Mouse (Mus musculus) embryonic facial prominence, embryonic 13.5 days (tissue): Measurements from ENCODE around the gene Zfp444. TPM values are rescaled to one million over a fixed set of nuclear protein-coding genes. Genes with fewer than 3 reads are reported as not detected.

Source experiments
- ATAC-seq: fragments of 200-750 bp; cut with Nextera tagmentation; 2 replicates; pipeline ENCODE4 v1.8.0; 2017; ENCODE audit warnings: low read depth; ENCODE audit not compliant: insufficient number of reproducible peaks, insufficient read depth, low FRiP score, low TSS enrichment
- H3K27ac ChIP-seq: fragments of 300-500 bp; sonication (generic); 2 replicates; pipeline ENCODE4 v1.5.1; 2015; ENCODE audit warnings: moderate library complexity, mild to moderate bottlenecking, inconsistent platforms
- H3K27me3 ChIP-seq: fragments of 300-500 bp; sonication (generic); 2 replicates; pipeline ENCODE4 v1.6.1; 2015; ENCODE audit warnings: mild to moderate bottlenecking, inconsistent platforms
- H3K36me3 ChIP-seq: fragments of 300-500 bp; sonication (generic); 2 replicates; pipeline ENCODE4 v1.6.1; 2015; ENCODE audit warnings: mild to moderate bottlenecking, inconsistent platforms
- H3K4me1 ChIP-seq: fragments of 300-500 bp; sonication (generic); 2 replicates; pipeline ENCODE4 v1.6.1; 2015; ENCODE audit warnings: inconsistent platforms
- H3K4me2 ChIP-seq: fragments of 300-500 bp; sonication (generic); 2 replicates; pipeline ENCODE4 v1.6.1; 2015; ENCODE audit warnings: moderate library complexity, mild to moderate bottlenecking, inconsistent platforms
- H3K4me3 ChIP-seq: fragments of 300-500 bp; sonication (generic); 2 replicates; pipeline ENCODE4 v1.5.1; 2015; ENCODE audit warnings: mild to moderate bottlenecking, inconsistent platforms
- H3K9ac ChIP-seq: fragments of 300-500 bp; sonication (generic); 2 replicates; pipeline ENCODE4 v1.6.1; 2015; ENCODE audit warnings: mild to moderate bottlenecking, inconsistent platforms
- H3K9me3 ChIP-seq: fragments of 300-500 bp; sonication (generic); 2 replicates; pipeline ENCODE4 v1.6.1; 2016; ENCODE audit warnings: inconsistent platforms
- WGBS: fragments of 180-500 bp; shearing (Covaris S2); methylation state at CpG from one replicate; pipeline ENCODE4 v1.1.7; 2015; ENCODE audit warnings: mixed read lengths; 5-methylcytosine and 5-hydroxymethylcytosine counted together
- polyA plus RNA-seq: library from polyadenylated mRNA; unstranded; fragments of >200 nt; fragmentation: Nextera tagmentation; extraction: Ambion mirVana; gene quantifications from 2 replicates; pipeline ENCODE4 v1.2.1, GENCODE M21; 2015

Zfp444 gene
- polyA plus RNA-seq, 1 experiment from 2014 or later, result 76.0 TPM

DNA sequence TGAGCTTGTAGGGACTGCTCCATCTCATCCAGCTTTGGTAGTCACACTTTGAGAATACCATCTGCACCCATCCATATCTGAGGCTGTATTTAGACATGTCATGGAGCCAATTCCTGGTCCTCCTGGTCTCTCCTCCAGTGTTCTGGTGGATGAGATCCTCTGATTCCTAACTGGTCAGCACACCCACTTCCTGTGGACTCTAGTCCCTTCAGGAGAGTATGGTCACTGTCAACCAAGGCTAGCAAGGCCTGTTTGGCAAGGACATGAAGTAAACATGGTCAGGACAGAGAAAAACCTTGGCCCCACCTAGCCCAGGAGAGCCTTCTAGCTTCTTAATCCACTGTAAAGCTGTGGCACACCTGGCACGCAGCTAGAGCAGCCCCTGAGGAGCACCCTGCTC, 20.8 kb upstream of the Zfp444 start:
- no peaks in the 10 kb centered on the region for H3K27me3 ChIP-seq
- H3K27ac ChIP-seq, result no peak overlapping the region
- no peak overlapping the region for H3K9ac ChIP-seq
- ATAC-seq, result no peak
- H3K4me1 ChIP-seq, result peaks cover 32% of the 10 kb centered on the region
- H3K4me2 ChIP-seq, result no peak overlapping the region
- H3K36me3 ChIP-seq, result no peaks in the 10 kb centered on the region
- WGBS, result 90% methylated on average over 1 of the region's 1 CpGs
- no peaks in the 10 kb centered on the region for H3K9me3 ChIP-seq
- no peak overlapping the region for H3K4me3 ChIP-seq

DNA sequence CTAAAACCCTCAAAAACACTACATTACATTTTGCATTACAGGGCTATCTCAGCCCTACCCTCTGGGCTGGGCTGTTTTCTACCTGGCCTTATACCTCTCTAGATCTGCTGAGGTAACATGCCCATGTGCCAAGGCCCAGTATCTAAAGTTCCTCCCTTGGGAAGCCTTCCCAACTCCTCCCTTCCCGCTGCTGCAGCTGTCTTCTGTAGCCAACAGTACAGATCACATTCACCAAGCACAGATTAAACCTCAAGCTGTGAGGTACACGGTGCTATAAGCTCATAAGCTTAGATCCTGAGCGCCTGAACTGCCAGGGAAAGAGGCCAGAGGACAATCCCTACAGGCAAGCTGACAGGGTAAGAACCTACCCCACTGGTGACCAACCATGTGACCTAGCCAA, 20.0 kb upstream of the Zfp444 start:
- Histone ChIP-seq H3K36me3 (no peaks in the 10 kb centered on the region), H3K27me3 (no peaks in the 10 kb centered on the region), H3K9ac (no peak overlapping the region), H3K4me2 (no peak overlapping the region), H3K4me1 (peaks cover 36% of the 10 kb centered on the region), H3K27ac (no peak overlapping the region), H3K4me3 (no peak overlapping the region), H3K9me3 (no peaks in the 10 kb centered on the region)
- ATAC-seq, result no peak
- WGBS, result 82% methylated on average over 3 of the region's 3 CpGs

DNA sequence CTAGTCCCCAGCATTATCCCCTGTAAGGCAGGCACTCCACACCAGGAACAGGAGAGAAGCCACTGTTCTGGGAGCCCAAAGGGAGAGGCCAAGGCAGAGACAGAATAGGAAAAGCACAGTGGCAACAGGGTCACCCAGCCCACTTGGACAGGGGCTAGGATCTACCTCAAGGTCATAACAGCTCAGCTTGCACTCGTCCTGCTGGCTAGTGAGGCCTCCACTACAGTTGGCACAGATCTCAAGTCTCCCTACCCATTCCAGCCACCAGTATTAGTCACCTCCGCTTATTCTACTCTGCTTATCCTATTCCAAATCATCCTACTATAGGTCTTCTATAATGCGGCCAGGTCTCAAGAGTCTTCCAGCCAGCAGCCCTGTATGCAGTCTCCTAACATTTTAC, 18.9 kb upstream of the Zfp444 start:
- Histone ChIP-seq H3K4me2 (no peak overlapping the region), H3K27me3 (no peaks in the 10 kb centered on the region), H3K36me3 (no peaks in the 10 kb centered on the region), H3K9me3 (no peaks in the 10 kb centered on the region), H3K9ac (no peak overlapping the region), H3K27ac (no peak overlapping the region), H3K4me3 (no peak overlapping the region), H3K4me1 (peaks cover 36% of the 10 kb centered on the region)
- WGBS, result 88% methylated on average over 3 of the region's 3 CpGs
- no peak for ATAC-seq

DNA sequence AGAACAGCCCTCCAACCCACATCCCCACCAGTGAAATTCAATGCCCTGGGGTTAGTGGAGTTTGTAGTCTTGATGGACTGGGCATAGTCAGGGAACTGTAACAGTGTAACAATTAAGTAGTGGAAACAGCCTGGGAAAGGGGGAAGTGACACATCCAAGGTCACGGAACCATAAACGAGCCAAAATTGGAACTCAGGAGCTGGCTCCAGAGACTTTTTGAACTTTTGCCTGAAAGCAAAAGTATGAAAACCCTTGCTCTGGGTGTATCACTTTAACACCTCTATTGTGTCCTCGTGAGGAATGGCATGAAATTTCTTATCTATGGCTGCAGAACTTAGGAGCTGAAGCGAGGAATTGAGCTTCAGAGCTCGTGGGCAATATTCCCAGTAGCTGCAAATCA, 17.9 kb upstream of the Zfp444 start:
- Histone ChIP-seq H3K9me3 (no peaks in the 10 kb centered on the region), H3K9ac (peak overlapping the region; percentile 96), H3K27ac (no peak overlapping the region), H3K4me1 (peaks cover 29% of the 10 kb centered on the region), H3K4me3 (peak overlapping the region; percentile 83), H3K27me3 (no peaks in the 10 kb centered on the region), H3K4me2 (peak overlapping the region; percentile 92), H3K36me3 (no peaks in the 10 kb centered on the region)
- 79% methylated on average over 5 of the region's 5 CpGs for WGBS
- no peak for ATAC-seq

DNA sequence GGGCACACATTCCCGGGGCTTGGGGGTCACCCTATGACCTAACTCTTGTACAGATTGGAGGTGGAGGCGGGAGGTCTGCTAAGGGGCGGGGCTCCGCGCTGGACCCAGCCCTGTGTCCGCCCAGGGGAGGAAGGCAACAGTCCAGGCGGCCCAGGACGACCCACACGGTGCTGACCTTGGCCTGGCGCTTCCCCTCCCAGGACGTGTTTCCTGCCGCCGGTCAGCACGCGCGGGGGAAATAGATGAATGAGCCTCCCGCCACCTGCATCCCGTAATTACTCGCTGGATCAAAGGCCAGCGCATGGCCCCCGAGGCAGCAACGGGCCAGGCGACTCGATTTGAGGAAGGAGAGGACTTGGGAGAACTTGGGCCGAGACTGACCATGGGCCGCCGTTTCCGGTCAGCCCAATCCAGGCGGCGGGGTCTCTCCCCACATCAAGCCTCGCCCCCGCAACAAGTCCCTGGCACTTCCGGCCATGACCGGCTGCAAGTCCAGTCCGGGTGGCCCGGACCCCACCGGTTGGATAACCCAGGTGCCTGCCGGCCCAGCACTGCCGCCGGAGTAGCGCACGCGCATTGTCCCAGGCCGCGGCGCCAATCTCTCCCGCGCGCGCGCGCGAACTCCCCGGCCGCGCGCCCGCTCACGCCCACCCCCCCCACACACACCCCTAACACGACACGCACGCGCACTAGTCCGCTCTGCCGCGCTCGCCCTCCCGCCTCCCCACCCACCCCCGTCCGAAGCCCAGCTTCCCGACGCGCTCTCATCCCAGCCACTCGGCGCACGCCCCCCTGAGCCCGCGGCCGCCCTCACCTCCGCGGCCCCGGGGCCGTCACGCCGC, 16.8 kb upstream of the Zfp444 start:
- ATAC-seq, result peak; percentile 74
- Histone ChIP-seq H3K36me3 (no peaks in the 10 kb centered on the region), H3K4me2 (peak overlapping the region; percentile 92), H3K4me3 (peak overlapping the region; percentile 83), H3K9me3 (no peaks in the 10 kb centered on the region), H3K4me1 (peaks cover 27% of the 10 kb centered on the region), H3K9ac (peak overlapping the region; percentile 96), H3K27ac (peak overlapping the region; percentile 93), H3K27me3 (no peaks in the 10 kb centered on the region)
- WGBS, result 1% methylated on average over 83 of the region's 85 CpGs

DNA sequence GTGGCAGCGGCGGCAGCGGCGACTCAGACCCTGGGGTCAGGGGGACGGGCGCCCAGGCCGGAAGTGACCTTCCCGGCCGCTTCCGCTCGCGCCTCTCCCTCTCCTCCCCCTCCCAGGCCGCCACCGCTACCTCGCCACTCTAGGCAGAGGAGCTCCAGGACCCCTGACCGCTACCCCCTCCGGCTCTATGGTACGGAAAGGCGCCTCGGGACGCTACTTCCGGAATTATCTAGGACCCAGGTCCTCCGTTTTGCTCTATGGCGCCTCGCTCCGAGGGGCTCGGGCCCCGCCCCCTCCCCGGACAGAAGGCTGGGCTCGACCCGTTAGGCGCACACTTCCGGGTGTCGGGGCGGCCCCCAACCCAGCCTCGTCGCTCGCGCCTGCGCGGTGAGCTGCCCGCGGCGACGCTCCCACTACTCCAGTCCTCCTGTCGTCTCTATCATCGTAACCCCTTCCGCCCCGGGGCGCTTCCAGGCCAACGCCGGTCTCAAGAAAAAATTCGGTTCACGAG, 16.1 kb upstream of the Zfp444 start, which contains the start of gene Zfp787:
Gene Zfp787, minus strand, starts transcription at position 97 of the 511 bp plus-strand sequence.
- H3K4me2 ChIP-seq, result peak within 1 kb of the TSS; percentile 92
- no peaks in the 10 kb centered on the region for H3K9me3 ChIP-seq
- H3K4me3 ChIP-seq, result peak within 1 kb of the TSS; percentile 83
- peak within 1 kb of the TSS; percentile 96 for H3K9ac ChIP-seq
- H3K27me3 ChIP-seq, result no peaks in the 10 kb centered on the region
- WGBS, result under 1% methylated on average over 45 of the region's 54 CpGs
- peaks cover 27% of the 10 kb centered on the region for H3K4me1 ChIP-seq
- no peaks in the 10 kb centered on the region for H3K36me3 ChIP-seq
- H3K27ac ChIP-seq, result peak within 1 kb of the TSS; percentile 93
- peak; percentile 97 for ATAC-seq

DNA sequence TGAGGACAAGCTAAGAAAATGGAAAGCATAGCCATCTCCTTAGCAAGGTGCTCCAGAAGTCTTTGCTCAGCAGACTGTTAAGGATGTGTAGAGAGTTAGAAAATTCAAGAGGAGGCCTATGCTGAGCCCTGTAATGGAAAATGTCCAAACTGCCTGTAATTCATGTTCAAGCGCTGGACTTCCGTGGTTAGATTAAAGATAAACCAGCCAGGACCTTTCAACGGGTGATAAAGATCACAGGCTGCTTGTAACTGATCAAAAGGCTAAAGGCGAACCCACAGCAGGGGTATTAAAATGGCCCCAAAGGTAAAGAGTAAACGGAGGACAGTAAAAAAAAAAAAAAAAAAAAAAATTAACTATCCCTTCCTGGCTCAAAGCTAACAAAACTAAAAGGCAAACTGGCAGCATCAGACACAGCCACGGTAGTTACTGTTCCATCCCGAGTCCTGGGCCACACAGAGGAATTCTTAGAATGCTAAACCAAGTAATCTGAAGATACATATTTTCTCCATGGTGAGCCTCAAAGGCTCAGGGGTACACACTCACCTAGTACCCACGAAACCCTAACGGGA, 15.0 kb upstream of the Zfp444 start:
- ATAC-seq, result no peak
- peak overlapping the region; percentile 92 for H3K4me2 ChIP-seq
- no peaks in the 10 kb centered on the region for H3K36me3 ChIP-seq
- H3K9ac ChIP-seq, result peak overlapping the region; percentile 96
- H3K9me3 ChIP-seq, result no peaks in the 10 kb centered on the region
- WGBS, result 51% methylated on average over 9 of the region's 9 CpGs
- peaks cover 25% of the 10 kb centered on the region for H3K4me1 ChIP-seq
- no peak overlapping the region for H3K27ac ChIP-seq
- no peaks in the 10 kb centered on the region for H3K27me3 ChIP-seq
- peak overlapping the region; percentile 83 for H3K4me3 ChIP-seq

DNA sequence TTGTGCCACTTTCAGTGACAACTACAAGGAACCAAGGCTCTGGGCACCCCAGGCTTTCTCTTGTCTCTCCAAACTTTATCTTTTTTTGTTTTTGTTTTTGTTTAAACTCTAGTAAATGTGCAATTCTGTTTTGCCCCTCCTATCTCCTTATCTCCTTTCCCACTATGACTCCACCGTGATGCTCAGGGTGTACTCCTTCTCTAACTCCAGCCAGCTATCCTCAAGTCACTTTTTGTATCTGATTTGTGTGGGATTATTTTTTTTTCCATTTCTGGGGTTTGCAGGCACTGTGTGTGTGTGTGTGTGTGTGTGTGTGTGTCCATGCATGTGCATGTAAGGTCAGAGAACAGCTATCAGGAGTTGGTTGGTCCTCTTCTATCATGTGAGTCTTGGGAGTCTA, 14.5 kb upstream of the Zfp444 start:
- H3K9me3 ChIP-seq, result no peaks in the 10 kb centered on the region
- peaks cover 25% of the 10 kb centered on the region for H3K4me1 ChIP-seq
- ATAC-seq, result no peak
- no peaks in the 10 kb centered on the region for H3K27me3 ChIP-seq
- no peak overlapping the region for H3K27ac ChIP-seq
- H3K4me2 ChIP-seq, result no peak overlapping the region
- H3K9ac ChIP-seq, result no peak overlapping the region
- no peaks in the 10 kb centered on the region for H3K36me3 ChIP-seq
- 89% methylated on average over 1 of the region's 1 CpGs for WGBS
- H3K4me3 ChIP-seq, result no peak overlapping the region

DNA sequence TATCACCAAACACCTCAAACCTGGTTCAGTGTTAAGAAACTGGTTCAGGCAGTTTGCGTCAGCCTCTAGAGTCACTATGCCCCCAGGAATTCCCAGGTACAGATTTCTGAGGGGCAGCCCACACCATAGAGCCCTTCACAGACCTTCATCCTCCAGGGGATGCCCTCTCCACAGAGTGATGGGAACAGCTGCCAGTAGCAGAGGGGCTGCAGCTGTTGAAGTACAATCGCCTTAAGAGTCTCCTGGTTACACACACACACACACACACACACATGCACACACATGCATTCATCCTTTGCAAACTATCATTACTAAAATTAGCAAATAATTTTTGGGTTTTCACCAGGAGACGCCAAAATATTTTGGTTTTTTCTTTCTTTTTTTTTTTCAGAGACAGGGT, 12.4 kb upstream of the Zfp444 start:
- no peaks in the 10 kb centered on the region for H3K36me3 ChIP-seq
- H3K27ac ChIP-seq, result no peak overlapping the region

DNA sequence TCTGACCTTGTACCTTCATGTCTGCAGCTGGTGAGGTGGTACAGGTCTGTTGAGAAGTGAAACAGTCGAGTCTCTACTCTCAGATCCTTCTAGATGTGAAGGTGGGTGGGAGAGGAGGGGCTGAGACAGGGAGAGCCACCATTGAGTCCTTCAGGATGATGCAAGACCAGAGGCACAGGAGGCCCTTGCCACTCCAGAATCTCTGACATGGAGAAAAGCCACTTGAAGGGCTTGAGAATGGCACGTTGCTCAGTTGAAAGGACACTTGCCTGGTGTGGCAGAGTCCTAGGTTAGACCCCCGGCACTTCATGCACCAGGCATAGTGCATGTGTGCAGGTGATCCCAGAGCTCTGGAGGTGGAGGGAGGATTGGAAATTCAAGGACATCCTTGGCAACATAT, 10.5 kb upstream of the Zfp444 start:
- WGBS, result 53% methylated on average over 3 of the region's 3 CpGs
- Histone ChIP-seq H3K4me3 (no peak overlapping the region), H3K4me1 (peaks cover 8% of the 10 kb centered on the region; the same call in 1 of the 2 replicates), H3K9ac (no peak overlapping the region), H3K36me3 (no peaks in the 10 kb centered on the region), H3K27ac (no peak overlapping the region), H3K9me3 (no peaks in the 10 kb centered on the region), H3K27me3 (no peaks in the 10 kb centered on the region), H3K4me2 (no peak overlapping the region)
- ATAC-seq, result no peak

More for the DNA sequence above, 12.4 kb upstream of the Zfp444 start:
- no peak for ATAC-seq
- no peaks in the 10 kb centered on the region for H3K9me3 ChIP-seq
- 77% methylated on average over 3 of the region's 3 CpGs for WGBS
- H3K4me3 ChIP-seq, result no peak overlapping the region
- no peak overlapping the region for H3K4me2 ChIP-seq
- H3K27me3 ChIP-seq, result no peaks in the 10 kb centered on the region
- H3K9ac ChIP-seq, result no peak overlapping the region
- peaks cover 13% of the 10 kb centered on the region for H3K4me1 ChIP-seq

DNA sequence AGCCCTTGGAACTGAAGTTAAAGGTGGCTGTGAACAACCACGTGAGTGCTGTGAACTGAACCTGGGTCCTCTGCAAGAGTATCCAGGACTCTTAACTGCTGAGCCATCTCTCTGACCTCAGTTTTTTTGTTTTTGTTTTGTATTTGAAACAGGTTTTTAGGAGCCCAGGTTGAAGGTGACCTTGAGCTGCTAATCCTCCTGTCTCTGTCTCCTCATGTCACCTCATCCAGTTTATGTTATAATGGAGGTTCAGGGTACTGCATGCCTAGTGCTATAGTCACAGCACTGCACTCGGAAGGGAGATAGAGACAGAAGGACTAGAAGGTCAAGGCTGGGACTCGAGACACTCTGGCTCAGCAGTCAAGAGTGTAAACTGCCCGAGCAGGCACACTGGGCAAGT, 9.9 kb upstream of the Zfp444 start:
- no peak for ATAC-seq

DNA sequence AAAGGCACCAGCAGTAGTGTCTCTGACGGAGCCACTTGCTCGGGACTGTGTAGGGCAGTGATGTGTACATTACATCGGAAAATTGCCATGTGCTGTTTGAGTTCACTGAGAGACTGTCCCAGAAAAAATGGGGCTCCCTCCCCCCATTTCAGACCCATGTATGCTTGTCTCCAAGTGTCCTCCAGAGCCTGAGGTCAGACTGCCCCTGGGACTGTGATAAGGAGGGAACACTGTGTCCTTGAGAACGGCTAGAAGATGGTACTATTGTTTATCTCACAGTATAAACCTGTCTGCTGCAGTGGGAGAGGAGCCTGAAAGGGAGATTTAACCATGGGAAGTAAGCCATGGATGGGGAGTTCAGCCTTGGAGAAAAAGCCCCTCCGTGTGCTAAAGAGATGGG, 7.4 kb upstream of the Zfp444 start:
- H3K9me3 ChIP-seq, result no peaks in the 10 kb centered on the region
- no peak overlapping the region for H3K4me2 ChIP-seq
- H3K4me1 ChIP-seq, result no peaks in the 10 kb centered on the region
- H3K27ac ChIP-seq, result no peak overlapping the region
- no peak overlapping the region for H3K4me3 ChIP-seq
- 51% methylated on average over 5 of the region's 5 CpGs for WGBS
- ATAC-seq, result no peak
- no peaks in the 10 kb centered on the region for H3K36me3 ChIP-seq
- H3K27me3 ChIP-seq, result no peaks in the 10 kb centered on the region
- no peak overlapping the region for H3K9ac ChIP-seq

More for the DNA sequence above, 9.9 kb upstream of the Zfp444 start:
- H3K4me1 ChIP-seq, result 0 out of 2 replicates have a peak, but pooled peaks cover 1% of the 10 kb centered on the region
- H3K27ac ChIP-seq, result no peak overlapping the region
- WGBS, result 77% methylated on average over 4 of the region's 4 CpGs
- no peak overlapping the region for H3K9ac ChIP-seq
- no peaks in the 10 kb centered on the region for H3K36me3 ChIP-seq
- no peaks in the 10 kb centered on the region for H3K9me3 ChIP-seq
- no peak overlapping the region for H3K4me3 ChIP-seq
- no peak overlapping the region for H3K4me2 ChIP-seq
- no peaks in the 10 kb centered on the region for H3K27me3 ChIP-seq
